Mouse (Mus musculus) spleen, postnatal 36 days (tissue): ENCODE measurements around the gene Mrpl4.

Experiments
- DNase-seq, 2 experiments: peaks; one replicate each; pipeline ENCODE4 v3.0.0; 2022; ENCODE audit warnings: low spot score in 2 of 2, mixed read lengths in 1 of 2

The Mrpl4 gene

DNA sequence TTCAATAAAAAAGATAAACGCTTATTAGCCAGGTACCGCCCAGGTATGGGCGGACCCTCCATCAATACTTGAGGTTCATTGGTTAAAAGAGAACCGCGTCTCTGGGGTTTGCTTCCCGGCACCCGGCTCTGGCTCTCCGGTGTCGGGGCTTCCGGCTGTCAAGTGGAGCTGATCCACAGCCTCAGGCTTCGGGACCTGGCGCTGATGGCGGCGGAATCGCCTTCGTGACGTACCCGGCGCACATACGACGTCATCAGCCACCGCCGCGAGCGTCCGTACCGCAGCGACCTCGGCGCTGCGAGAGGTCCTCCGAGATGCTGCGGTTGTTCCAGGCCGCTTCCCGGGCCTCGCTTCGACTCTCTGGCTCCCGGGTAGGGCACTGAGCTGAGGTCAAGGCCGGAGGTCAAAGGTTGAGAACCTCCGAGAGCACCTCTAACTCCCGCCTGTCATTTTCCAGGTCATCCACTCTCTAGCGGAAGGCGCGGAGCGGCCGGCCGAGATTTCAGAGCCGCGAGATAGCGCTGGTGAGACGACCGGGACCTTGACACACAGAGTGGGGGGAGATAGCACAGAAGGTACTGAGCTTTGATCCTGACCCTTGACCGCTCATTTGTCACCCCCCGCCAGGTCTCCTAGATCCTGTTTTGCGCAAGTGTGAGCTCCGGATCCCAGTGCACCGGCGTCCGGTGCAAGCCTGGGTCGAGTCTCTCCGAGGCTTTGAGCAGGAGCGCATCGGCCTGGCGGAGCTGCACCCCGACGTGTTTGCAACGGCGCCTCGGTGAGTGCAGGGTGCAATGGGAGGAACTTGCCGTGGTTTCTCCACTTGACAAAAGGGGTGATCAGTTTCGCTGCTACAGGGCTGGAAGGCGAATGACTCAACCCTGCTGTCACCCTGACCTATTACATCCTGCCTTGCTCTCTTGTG lies at the start of gene Mrpl4:
Gene Mrpl4 (plus strand): TSS at position 112 of the 925 bp plus-strand sequence.
- peak; percentile 76 to 79 for DNase-seq

- no peak for DNase-seq
Observed at GRCm38 (mm10) chr9:20956989-20957388, 45.5 kb upstream of the Mrpl4 start.

DNA sequence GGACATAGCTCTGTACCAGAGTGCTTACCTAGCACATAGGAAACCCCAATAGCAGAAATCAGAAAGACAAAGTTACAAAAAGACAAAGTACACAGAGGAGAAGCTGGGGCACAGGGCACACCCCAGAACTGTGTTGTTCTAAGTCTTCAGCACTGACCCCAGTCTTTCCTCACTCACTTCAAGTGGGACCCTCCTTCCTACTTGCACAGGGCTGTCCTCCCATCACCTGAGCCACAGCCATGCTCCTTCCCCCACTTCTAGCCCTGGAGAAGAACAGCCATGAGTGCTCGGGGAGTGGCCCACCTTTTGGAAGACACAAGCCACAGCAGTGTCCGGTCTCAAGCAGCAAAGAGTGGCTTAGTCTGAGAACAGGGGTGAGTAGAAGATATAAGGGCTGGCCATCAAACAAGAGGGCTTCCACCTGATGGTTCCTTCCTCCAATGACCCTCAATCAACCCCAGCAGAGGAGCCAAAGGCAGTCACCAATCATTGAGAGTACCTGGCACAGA lies 43.1 kb upstream of the Mrpl4 start, which contains the start of gene Dnmt1:
Gene Dnmt1 (minus strand): TSS at position 459 of the 509 bp plus-strand sequence.
- DNase-seq: no peak

GRCm38 (mm10) chr9:20961557-20961956 lies 41.0 kb upstream of the Mrpl4 start:
- DNase-seq: peak in 1 of 2 experiments; percentile 13

- DNase-seq: no peak
Observed at GRCm38 (mm10) chr9:20965606-20966005, 36.9 kb upstream of the Mrpl4 start.

DNA sequence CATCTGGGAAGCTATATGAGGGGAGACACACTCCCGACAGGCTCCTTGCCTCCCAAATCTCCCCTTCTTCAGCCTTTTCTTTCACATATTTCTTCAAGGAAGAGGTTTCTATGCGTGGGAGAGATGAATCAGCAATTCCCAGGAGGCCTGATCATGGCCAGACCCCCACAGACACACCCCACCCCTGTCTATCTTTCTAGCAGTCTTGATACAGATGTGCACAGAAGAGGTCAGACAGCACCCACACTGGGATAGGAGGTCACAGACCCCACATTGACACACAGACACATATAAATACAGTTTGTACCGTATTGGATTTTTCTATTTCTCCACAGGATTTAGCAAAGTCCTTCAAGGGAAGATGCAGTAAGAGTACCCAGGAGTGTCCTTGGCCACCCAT lies 36.5 kb upstream of the Mrpl4 start:
- DNase-seq: no peak

- no peak for DNase-seq
Observed at GRCm38 (mm10) chr9:20966747-20967146, 35.8 kb upstream of the Mrpl4 start.

GRCm38 (mm10) chr9:20971751-20972140 lies 30.8 kb upstream of the Mrpl4 start:
- DNase-seq: no peak

GRCm38 (mm10) chr9:20972141-20972992 lies 30.2 kb upstream of the Mrpl4 start:
- no peak for DNase-seq

GRCm38 (mm10) chr9:20973001-20973681 lies 29.4 kb upstream of the Mrpl4 start:
- no peak for DNase-seq

GRCm38 (mm10) chr9:20973682-20974075 lies 28.9 kb upstream of the Mrpl4 start:
- DNase-seq: no peak

DNA sequence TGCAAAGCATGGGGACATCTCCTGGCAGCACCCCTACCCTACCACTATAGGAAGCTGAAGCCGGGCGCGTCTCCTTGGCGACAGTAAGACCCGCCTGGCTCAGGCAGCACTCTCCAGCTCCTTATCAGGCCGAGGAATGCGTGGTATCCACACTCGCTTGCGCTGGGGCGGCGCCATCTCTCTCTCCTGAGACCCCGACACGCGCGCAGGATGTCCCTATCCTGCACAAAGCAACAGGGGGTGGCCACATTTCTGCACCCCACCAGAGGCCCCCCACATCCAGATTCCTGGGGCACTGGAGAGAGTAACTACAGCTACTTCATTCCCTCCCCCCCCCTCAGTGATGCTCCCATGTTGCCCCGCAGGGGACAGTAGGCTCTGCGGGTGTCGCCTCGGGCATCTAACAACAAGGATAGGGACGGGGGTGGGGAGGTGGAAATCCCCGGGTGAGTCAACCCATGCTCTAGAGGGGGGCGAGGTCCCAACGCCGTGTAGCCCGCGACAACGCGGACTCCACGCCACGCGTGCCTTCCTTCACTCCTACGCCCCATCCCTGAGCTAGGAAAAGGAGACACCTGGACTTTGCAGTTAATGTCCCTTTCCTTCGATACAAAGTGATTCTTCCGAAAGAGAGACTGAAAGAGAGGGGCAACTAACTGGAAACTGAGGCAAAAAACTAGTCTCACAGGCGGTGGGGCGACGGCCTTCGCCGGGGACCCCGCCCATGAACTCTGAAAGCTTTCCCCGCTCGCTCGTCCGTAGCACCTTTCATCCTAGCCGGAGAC lies 26.9 kb upstream of the Mrpl4 start:
- DNase-seq: no peak

DNA sequence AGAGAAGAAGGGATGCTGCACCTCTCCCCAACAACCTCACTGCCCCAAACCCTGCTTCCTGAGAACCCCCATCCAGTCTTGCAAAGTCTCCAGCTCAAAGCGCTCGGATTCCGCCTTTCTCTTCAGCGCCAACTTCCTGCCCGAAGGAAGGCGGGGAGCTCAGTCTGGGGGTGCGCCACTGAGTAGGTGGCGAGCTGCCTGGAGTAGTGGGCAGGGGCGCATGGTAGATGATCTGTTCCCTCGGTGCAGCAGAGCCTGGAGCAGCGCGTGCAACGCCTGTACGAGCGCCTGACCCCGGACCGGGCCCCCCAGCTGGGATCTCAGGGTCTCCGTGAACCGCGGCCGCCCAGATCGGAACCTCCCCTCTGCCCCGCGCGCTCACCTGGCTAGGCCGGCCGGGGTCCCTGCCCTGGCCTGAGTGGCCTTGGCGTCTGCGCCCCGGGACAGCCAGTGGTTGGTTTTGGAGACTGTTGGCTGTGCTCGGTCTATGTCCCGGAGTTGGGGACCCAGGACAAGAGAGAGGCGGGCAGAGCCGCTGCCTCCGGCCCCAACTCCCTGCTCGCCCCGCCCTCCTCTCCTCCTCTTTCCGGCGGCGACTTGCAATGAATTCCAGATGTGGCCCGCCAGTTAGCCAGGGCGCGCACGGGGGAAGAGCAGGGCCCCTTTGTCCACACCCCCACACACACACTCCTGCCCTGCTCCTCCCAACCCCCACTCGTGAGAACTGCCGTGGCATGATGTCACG lies 26.1 kb upstream of the Mrpl4 start, which contains the start of gene S1pr2:
Gene S1pr2 (minus strand): TSS at position 566 of the 745 bp plus-strand sequence.
- DNase-seq: peak; percentile 53 to 59

DNA sequence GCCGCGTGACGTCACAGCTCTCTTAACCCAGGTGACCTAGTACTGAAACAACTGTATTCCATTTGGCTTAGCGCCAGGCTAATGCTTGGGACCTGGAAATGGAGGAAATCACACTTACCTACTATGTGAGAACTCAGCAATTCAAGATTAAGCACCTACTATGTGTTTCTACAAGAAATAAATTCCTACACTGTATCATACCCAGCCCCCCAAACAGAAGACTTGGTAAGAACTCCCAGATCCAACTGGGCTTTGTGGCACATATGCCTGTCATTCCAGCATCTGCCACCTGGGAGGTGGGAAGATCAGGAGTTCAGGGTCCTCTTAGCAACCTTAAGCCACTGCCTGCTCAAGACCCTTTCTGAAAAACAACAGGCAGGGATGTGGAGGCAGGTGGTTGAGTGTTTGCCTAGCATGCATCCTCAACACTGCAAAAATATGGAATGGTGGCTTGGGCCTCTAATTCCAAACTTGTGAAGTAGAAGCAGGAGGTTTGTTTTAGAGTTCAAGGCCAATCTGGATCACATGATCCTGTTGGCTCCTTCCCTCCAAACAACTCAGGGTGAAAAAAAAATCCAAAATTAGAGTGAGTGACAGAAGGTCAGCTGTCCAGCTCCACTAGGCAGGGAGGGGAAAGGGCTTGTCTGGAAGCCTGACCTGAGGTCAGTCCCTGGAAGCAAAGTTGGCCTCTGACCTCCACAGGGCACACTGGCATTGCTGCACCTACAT lies 25.4 kb upstream of the Mrpl4 start:
- DNase-seq: no peak

- DNase-seq: no peak
Observed at GRCm38 (mm10) chr9:20978409-20979095, 24.0 kb upstream of the Mrpl4 start.

- no peak for DNase-seq
Observed at GRCm38 (mm10) chr9:20979181-20979580, 23.4 kb upstream of the Mrpl4 start.

DNA sequence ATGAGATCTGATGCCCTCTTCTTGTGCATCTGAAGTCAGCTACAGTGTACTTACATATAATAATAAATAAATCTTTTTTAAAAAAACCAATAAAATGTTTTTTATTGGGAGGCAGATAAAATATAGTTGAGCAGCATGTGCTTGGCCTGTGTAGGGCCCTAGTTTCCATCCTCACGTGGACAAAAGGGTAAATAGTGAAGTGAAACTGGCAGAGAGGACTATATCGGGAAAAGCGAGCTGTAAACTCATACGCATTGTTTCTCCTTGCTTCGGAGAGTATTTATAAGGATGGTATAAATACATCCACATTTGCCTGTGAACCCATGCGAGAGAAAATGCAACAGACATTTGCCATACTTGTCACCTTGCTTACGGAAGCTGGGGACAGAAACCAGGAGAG lies 22.8 kb upstream of the Mrpl4 start:
- no peak for DNase-seq

DNA sequence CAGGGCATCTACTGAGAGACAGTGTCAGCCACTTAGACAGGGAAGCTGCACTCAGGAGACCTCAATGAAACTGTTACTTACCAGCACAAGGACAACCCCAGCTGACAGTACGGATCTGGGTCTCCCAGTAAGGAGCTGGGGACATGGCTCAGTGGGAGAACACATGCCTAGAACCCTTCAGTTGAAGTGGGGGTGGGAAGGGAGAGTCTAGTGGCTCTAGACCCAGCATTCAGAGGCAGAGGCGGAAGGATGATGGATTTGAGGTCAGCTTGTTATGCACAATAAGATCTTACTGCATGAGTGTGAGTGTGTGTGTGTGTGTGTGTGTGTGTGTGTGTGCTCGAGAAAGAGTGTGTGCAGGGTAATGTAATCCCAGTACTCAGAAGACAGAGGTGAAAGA lies 20.4 kb upstream of the Mrpl4 start:
- no peak for DNase-seq

- no peak for DNase-seq
Observed at GRCm38 (mm10) chr9:20983169-20983568, 19.4 kb upstream of the Mrpl4 start.
